Mouse (Mus musculus): ENCODE results near the gene Aass.
"Not testable (repeated sequence)": the region's sequence is repeated elsewhere in the genome, so short reads cannot be mapped to it uniquely, and the experiment has no call there.

DNA sequence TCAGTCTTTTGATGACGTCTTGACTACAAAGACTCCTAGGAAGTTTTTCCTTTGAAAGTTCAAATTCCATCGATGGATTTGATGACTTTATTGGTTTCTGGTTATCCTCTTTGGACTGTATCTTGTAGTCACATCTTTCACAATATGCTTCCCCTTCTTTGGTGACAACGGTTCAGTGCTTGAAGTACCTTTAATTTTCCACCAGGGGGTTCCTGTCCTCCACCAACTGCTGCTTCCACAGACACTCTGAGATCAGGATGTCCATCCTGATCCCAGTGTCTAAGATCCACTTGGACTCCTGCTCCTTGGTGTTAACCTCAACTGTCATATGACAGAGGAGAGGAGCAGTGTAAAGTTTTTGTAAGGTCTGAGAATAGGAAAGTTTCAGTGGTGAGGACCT, 23.6 kb upstream of the Aass start:
- not testable (repeated sequence) for TF ChIP-seq CTCF (IDR thresholded peaks at IDR 0.05; ENCODE audit: extremely low read depth, insufficient read depth, insufficient read length, insufficient replicate concordance); POLR2A (IDR thresholded peaks at IDR 0.05; ENCODE audit: low read depth, low read length)

All from spleen, adult 2 months (tissue).